Mouse (Mus musculus): Measurements from ENCODE around the gene Tmigd1. TPM values are rescaled to one million over a fixed set of nuclear protein-coding genes. Genes with fewer than 3 reads are reported as not detected.

The Tmigd1 gene
- under 1 TPM in 1 of 2 experiments, not detected in 1; 0.26 TPM for total RNA-seq (2021)
- long read RNA-seq, experiment 1 = 0 reads
- long read RNA-seq, experiment 2, partial matches to known transcripts = 0 of 1 reads
- long read RNA-seq, experiment 2, other reads (novel, unspliced or antisense) = 1 of 1 reads

GRCm38 (mm10) chr11:76901579-76902361, at the start of gene Tmigd1:
Tmigd1 (plus strand) TSS chr11:76902159.
- TF ChIP-seq CTCF (IDR thresholded peaks at IDR 0.05) = no peak
- intact Hi-C loops (cut with DNase I) = no loop called here
- no peak within 1 kb of the TSS for H3K27ac ChIP-seq
- no peak for DNase-seq
- H3K4me3 ChIP-seq = no peak within 1 kb of the TSS

GRCm38 (mm10) chr11:76854475-76855341, 47.3 kb upstream of the Tmigd1 start:
- intact Hi-C loops (cut with DNase I) = no loop called here
- H3K4me3 ChIP-seq = no peak overlapping the region
- no peak for DNase-seq
- TF ChIP-seq CTCF (IDR thresholded peaks at IDR 0.05) = no peak
- H3K27ac ChIP-seq = no peak overlapping the region; the same call in 1 of the 2 replicates

- TF ChIP-seq CTCF (IDR thresholded peaks at IDR 0.05) = no peak
- Histone ChIP-seq H3K4me3 (no peak overlapping the region), H3K27ac (peak overlapping the region; percentile 84)
- intact Hi-C loops (cut with DNase I) = no loop called here
- DNase-seq = no peak
Observed at GRCm38 (mm10) chr11:76856601-76857000, 45.4 kb upstream of the Tmigd1 start.

GRCm38 (mm10) chr11:76857111-76857510, 44.8 kb upstream of the Tmigd1 start:
- H3K4me3 ChIP-seq = 0 out of 2 replicates have a peak overlapping the region, but pooled peaks have one; percentile 5
- intact Hi-C loops (cut with DNase I) = no loop called here
- peak overlapping the region; percentile 84 for H3K27ac ChIP-seq
- TF ChIP-seq CTCF (IDR thresholded peaks at IDR 0.05) = no peak
- peak; percentile 52 for DNase-seq

- no peak for TF ChIP-seq CTCF (IDR thresholded peaks at IDR 0.05)
Observed at GRCm38 (mm10) chr11:76858781-76859180, 43.2 kb upstream of the Tmigd1 start.

GRCm38 (mm10) chr11:76859261-76859660, 42.7 kb upstream of the Tmigd1 start:
- intact Hi-C loops (cut with DNase I) = no loop called here
- DNase-seq = no peak
- TF ChIP-seq CTCF (IDR thresholded peaks at IDR 0.05) = no peak
- H3K4me3 ChIP-seq = no peak overlapping the region
- H3K27ac ChIP-seq = peak overlapping the region; percentile 41

More at GRCm38 (mm10) chr11:76858781-76859180, 43.2 kb upstream of the Tmigd1 start:
- H3K27ac ChIP-seq = peak overlapping the region; percentile 41
- no peak overlapping the region for H3K4me3 ChIP-seq
- DNase-seq = no peak
- intact Hi-C loops (cut with DNase I) = no loop called here

GRCm38 (mm10) chr11:76861185-76861584, 40.8 kb upstream of the Tmigd1 start:
- intact Hi-C loops (cut with DNase I) = no loop called here
- Histone ChIP-seq H3K27ac (no peak overlapping the region), H3K4me3 (no peak overlapping the region)
- TF ChIP-seq CTCF (IDR thresholded peaks at IDR 0.05) = no peak
- DNase-seq = peak; percentile 33

GRCm38 (mm10) chr11:76872556-76873234, 29.3 kb upstream of the Tmigd1 start:
- intact Hi-C loops (cut with DNase I) = no loop called here
- DNase-seq = no peak
- TF ChIP-seq CTCF (IDR thresholded peaks at IDR 0.05) = no peak
- Histone ChIP-seq H3K27ac (no peak overlapping the region), H3K4me3 (no peak overlapping the region)

- intact Hi-C loops (cut with DNase I) = no loop called here
- TF ChIP-seq CTCF (IDR thresholded peaks at IDR 0.05) = no peak
- no peak overlapping the region for H3K4me3 ChIP-seq
- no peak overlapping the region for H3K27ac ChIP-seq
- no peak for DNase-seq
Observed at GRCm38 (mm10) chr11:76873865-76874264, 28.1 kb upstream of the Tmigd1 start.

GRCm38 (mm10) chr11:76874766-76875165, 27.2 kb upstream of the Tmigd1 start:
- intact Hi-C loops (cut with DNase I) = no loop called here
- DNase-seq = no peak
- no peak for TF ChIP-seq CTCF (IDR thresholded peaks at IDR 0.05)
- Histone ChIP-seq H3K27ac (no peak overlapping the region), H3K4me3 (no peak overlapping the region)

- intact Hi-C loops (cut with DNase I) = no loop called here
- H3K27ac ChIP-seq = no peak overlapping the region
- no peak overlapping the region for H3K4me3 ChIP-seq
- no peak for DNase-seq
- no peak for TF ChIP-seq CTCF (IDR thresholded peaks at IDR 0.05)
Observed at GRCm38 (mm10) chr11:76879816-76880215, 22.1 kb upstream of the Tmigd1 start.

- intact Hi-C loops (cut with DNase I) = no loop called here
- no peak overlapping the region for H3K4me3 ChIP-seq
- H3K27ac ChIP-seq = no peak overlapping the region
- TF ChIP-seq CTCF (IDR thresholded peaks at IDR 0.05) = no peak
- DNase-seq = no peak
Observed at GRCm38 (mm10) chr11:76884451-76884850, 17.5 kb upstream of the Tmigd1 start.

Data from gastrocnemius, adult 2 months (tissue).